Mouse (Mus musculus): ENCODE measurements around the gene Gfpt1. TPM values are rescaled to one million over a fixed set of nuclear protein-coding genes. Genes with fewer than 3 reads are reported as not detected.
"Not testable (repeated sequence)": the region's sequence is repeated elsewhere in the genome, so short reads cannot be mapped to it uniquely, and the experiment has no call there.

Gfpt1 gene
- polyA plus RNA-seq, 1 experiment, result 26.4 TPM

DNA sequence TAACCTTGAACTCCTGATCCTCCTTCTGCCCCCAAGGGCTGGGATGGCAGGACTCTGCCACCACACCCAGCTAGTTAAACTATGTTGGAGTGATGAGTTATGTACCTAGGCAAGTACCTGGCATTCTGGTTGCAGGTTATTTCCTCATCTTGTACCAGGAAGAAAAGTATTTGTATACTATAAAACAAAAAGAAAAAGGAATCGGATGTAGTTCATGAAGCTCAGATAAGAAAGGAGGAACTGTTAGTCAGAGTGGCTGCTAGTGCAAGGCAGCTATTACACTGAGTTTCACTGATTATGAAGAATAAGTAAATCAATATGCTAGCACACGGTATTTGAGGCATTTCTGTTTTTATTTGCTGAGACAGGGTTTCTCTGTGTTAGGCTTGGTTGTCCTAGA is 2.2 kb downstream of the Gfpt1 start:
- WGBS, result 89% methylated on average over 2 of the region's 2 CpGs
- no peak for DNase-seq
- H3K27me3 ChIP-seq (ENCODE audit: control insufficient read depth, insufficient read depth, low read length), result no peaks in the 10 kb centered on the region
- no peak overlapping the region for H3K4me3 ChIP-seq (replicated peaks; ENCODE audit: insufficient read depth, low read depth, low read length)
- H3K27ac ChIP-seq (ENCODE audit: insufficient read depth, low read length), result no peak overlapping the region
- TF ChIP-seq POLR2A (IDR thresholded peaks at IDR 0.05; ENCODE audit: borderline replicate concordance, insufficient read depth, low read length) (no peak), CTCF (IDR thresholded peaks at IDR 0.05; ENCODE audit: borderline replicate concordance, insufficient read depth, low read depth, low read length) (no peak)
- H3K4me1 ChIP-seq (ENCODE audit: control insufficient read depth, insufficient read depth, low read length), result peaks cover 6% of the 10 kb centered on the region

DNA sequence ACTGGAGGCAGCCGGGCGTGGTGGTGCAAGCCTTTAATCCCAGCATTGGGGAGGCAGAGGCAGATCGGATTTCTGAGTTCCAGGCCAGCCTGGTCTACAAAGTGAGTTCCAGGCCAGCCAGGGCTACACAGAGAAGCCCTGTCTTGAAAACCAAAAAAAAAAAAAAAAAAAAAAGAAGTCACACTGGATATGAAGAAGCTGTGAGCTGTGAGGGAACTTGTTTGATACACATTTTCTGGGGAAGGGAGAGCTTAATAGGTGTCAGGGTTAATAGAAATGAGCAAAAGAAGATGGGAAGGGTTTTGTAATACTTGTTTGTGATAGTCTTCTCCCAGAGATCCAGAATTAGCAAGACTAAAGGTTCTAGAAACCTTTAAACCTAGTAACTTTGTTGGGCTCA is 2.9 kb downstream of the Gfpt1 start:
- Histone ChIP-seq H3K27me3 (ENCODE audit: control insufficient read depth, insufficient read depth, low read length) (no peaks in the 10 kb centered on the region), H3K27ac (ENCODE audit: insufficient read depth, low read length) (no peak overlapping the region), H3K4me1 (ENCODE audit: control insufficient read depth, insufficient read depth, low read length) (peaks cover 6% of the 10 kb centered on the region), H3K4me3 (replicated peaks; ENCODE audit: insufficient read depth, low read depth, low read length) (no peak overlapping the region)
- TF ChIP-seq CTCF (IDR thresholded peaks at IDR 0.05; ENCODE audit: borderline replicate concordance, insufficient read depth, low read depth, low read length) (no peak), POLR2A (IDR thresholded peaks at IDR 0.05; ENCODE audit: borderline replicate concordance, insufficient read depth, low read length) (no peak)
- 80% methylated on average over 3 of the region's 3 CpGs for WGBS
- no peak for DNase-seq

DNA sequence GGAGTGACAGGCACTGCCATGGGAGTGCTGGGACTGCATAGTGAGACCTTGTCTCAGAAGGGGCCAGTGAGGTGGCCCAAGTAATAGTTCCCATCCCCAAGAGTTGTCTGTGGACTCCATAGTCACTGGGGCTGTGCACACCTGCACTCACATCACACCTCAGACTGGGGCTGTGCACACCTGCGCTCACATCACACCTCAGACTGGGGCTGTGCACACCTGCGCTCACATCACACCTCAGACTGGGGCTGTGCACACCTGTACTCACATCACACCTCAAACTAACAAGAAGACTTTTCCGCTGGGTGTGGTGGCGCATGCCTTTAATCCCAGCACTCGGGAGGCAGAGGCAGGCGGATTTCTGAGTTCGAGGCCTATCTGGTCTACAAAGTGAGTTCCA is 6.1 kb downstream of the Gfpt1 start:
- not testable (repeated sequence) for H3K27me3 ChIP-seq (ENCODE audit: control insufficient read depth, insufficient read depth, low read length); DNase-seq; H3K4me1 ChIP-seq (ENCODE audit: control insufficient read depth, insufficient read depth, low read length); H3K27ac ChIP-seq (ENCODE audit: insufficient read depth, low read length); H3K4me3 ChIP-seq (replicated peaks; ENCODE audit: insufficient read depth, low read depth, low read length)
- 99% methylated on average over 7 of the region's 7 CpGs for WGBS

DNA sequence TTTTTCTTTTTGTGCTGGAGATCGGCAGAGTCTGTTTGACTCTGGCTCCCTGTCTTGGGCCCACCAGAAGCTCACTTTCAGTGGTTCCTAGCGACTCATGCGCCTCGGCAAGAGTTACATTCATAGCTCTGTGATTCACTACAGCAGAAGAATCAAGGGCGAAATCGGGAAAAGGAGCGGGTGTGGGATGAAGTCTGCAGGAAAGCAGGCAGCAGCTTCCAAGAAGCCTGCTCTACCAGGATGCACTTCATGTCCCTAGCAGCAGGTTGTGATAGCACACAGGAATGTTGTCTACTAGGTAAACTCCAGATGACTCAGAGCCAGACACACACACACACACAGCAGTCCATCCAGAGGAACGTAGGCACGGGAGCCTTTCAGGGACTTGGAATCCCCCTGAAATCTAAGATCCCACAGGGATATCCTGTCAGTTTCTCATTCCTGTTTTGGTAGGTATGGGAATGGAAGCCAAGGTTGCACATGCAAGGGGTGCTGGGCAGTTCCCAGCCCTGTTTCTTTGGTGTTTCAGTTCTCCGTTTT is 9.3 kb downstream of the Gfpt1 start:
- Histone ChIP-seq H3K27ac (ENCODE audit: insufficient read depth, low read length) (no peak overlapping the region), H3K4me3 (replicated peaks; ENCODE audit: insufficient read depth, low read depth, low read length) (no peak overlapping the region), H3K4me1 (ENCODE audit: control insufficient read depth, insufficient read depth, low read length) (no peaks in the 10 kb centered on the region), H3K27me3 (ENCODE audit: control insufficient read depth, insufficient read depth, low read length) (no peaks in the 10 kb centered on the region)
- no peak for TF ChIP-seq POLR2A (IDR thresholded peaks at IDR 0.05; ENCODE audit: borderline replicate concordance, insufficient read depth, low read length)
- TF ChIP-seq CTCF (IDR thresholded peaks at IDR 0.05; ENCODE audit: borderline replicate concordance, insufficient read depth, low read depth, low read length), result no peak
- WGBS, result 89% methylated on average over 10 of the region's 10 CpGs
- DNase-seq, result no peak

DNA sequence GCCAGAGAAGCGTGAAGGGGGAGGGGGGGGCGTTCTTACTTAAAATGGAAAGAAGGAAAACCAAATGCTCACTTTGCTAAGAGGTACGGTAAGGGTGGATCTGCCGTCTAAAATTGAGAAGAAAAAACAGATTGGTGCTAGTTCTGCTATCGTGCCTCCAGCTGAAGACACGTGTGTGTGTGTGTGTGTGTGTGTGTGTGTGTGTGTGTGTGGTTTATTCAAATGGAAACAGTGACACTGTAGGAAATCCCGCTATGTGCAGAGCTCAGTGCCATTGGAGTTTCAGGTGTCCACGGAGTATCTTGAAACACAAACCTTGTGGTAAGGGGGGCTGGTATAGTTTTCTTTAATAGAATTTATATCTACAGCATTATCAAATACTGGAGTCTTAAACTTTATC is 11.5 kb downstream of the Gfpt1 start:
- WGBS, result 86% methylated on average over 8 of the region's 8 CpGs
- no peak for TF ChIP-seq POLR2A (IDR thresholded peaks at IDR 0.05; ENCODE audit: borderline replicate concordance, insufficient read depth, low read length)
- no peak for TF ChIP-seq CTCF (IDR thresholded peaks at IDR 0.05; ENCODE audit: borderline replicate concordance, insufficient read depth, low read depth, low read length)

DNA sequence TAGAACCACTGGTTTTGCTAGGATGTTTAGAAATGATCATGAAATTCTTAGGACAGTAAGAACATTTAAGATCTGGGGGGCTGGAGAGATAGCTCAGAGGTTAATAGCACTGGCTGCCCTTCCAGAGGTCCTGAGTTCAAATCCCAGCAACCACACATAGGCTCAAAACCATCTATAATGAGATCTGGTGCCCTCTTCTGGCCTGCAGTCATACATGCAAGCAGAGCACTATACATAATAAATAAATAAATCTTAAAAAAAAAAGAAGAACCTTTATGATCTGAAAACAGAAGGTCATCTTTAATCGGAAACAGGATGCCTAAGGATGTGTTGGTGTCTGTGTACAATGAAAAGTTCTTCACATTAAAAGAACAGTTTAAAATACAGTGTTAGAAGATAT is 17.1 kb downstream of the Gfpt1 start:
- DNase-seq, result no peak
- WGBS, result 95% methylated on average over 1 of the region's 1 CpGs
- no peak overlapping the region for H3K4me3 ChIP-seq (replicated peaks; ENCODE audit: insufficient read depth, low read depth, low read length)
- H3K27ac ChIP-seq (ENCODE audit: insufficient read depth, low read length), result no peak overlapping the region
- TF ChIP-seq POLR2A (IDR thresholded peaks at IDR 0.05; ENCODE audit: borderline replicate concordance, insufficient read depth, low read length) (no peak), CTCF (IDR thresholded peaks at IDR 0.05; ENCODE audit: borderline replicate concordance, insufficient read depth, low read depth, low read length) (no peak)
- no peaks in the 10 kb centered on the region for H3K27me3 ChIP-seq (ENCODE audit: control insufficient read depth, insufficient read depth, low read length)
- no peaks in the 10 kb centered on the region for H3K4me1 ChIP-seq (ENCODE audit: control insufficient read depth, insufficient read depth, low read length)

More for the DNA sequence above, 11.5 kb downstream of the Gfpt1 start:
- Histone ChIP-seq H3K4me1 (ENCODE audit: control insufficient read depth, insufficient read depth, low read length) (no peaks in the 10 kb centered on the region), H3K4me3 (replicated peaks; ENCODE audit: insufficient read depth, low read depth, low read length) (no peak overlapping the region), H3K27ac (ENCODE audit: insufficient read depth, low read length) (no peak overlapping the region), H3K27me3 (ENCODE audit: control insufficient read depth, insufficient read depth, low read length) (no peaks in the 10 kb centered on the region)
- DNase-seq, result no peak

DNA sequence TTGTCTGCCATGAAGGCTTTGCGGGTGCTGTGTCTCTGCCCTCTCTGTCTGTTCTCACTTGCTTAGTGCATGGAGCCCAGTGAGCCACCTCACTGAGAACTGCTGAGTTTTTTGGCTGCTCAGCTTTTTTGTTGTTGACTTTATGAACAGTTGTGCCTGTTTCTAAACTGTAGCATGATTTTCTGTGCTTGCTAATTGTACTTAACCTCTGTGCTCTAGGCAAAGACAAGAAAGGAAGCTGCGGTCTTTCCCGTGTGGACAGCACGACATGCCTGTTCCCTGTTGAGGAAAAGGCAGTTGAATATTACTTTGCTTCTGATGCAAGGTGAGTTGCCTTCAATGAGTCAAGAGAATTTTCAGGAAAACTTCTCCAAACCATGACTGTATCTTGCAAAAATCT is 20.9 kb downstream of the Gfpt1 start:
- TF ChIP-seq CTCF (IDR thresholded peaks at IDR 0.05; ENCODE audit: borderline replicate concordance, insufficient read depth, low read depth, low read length), result no peak
- no peak for TF ChIP-seq POLR2A (IDR thresholded peaks at IDR 0.05; ENCODE audit: borderline replicate concordance, insufficient read depth, low read length)
- WGBS, result 97% methylated on average over 4 of the region's 4 CpGs
- Histone ChIP-seq H3K4me1 (ENCODE audit: control insufficient read depth, insufficient read depth, low read length) (no peaks in the 10 kb centered on the region), H3K4me3 (replicated peaks; ENCODE audit: insufficient read depth, low read depth, low read length) (no peak overlapping the region), H3K27ac (ENCODE audit: insufficient read depth, low read length) (no peak overlapping the region), H3K27me3 (ENCODE audit: control insufficient read depth, insufficient read depth, low read length) (no peaks in the 10 kb centered on the region)
- DNase-seq, result no peak

DNA sequence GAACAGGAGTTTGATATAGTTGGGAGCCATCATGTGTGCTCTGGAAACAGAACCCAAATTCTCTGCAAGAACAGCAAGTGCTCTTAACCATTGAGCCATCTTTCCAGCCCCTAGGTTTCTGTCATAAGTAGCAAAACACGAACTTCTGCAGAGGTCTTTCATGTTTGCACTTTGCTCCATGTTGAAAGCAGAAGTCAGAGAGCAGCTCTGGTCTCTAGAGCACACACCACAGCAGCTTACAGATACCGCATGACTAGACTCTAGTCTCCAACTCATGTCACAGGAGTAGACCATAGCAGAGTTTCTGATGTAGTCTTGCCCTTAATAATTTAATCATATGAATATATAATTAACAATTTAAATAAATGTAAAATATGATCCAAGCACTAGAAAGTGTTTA is 25.6 kb downstream of the Gfpt1 start:
- Histone ChIP-seq H3K4me1 (ENCODE audit: control insufficient read depth, insufficient read depth, low read length) (no peaks in the 10 kb centered on the region), H3K27me3 (ENCODE audit: control insufficient read depth, insufficient read depth, low read length) (no peaks in the 10 kb centered on the region), H3K4me3 (replicated peaks; ENCODE audit: insufficient read depth, low read depth, low read length) (no peak overlapping the region), H3K27ac (ENCODE audit: insufficient read depth, low read length) (no peak overlapping the region)
- DNase-seq, result no peak
- no peak for TF ChIP-seq CTCF (IDR thresholded peaks at IDR 0.05; ENCODE audit: borderline replicate concordance, insufficient read depth, low read depth, low read length)
- TF ChIP-seq POLR2A (IDR thresholded peaks at IDR 0.05; ENCODE audit: borderline replicate concordance, insufficient read depth, low read length), result no peak
- 82% methylated on average over 2 of the region's 2 CpGs for WGBS

All from cerebellum, adult 2 months (tissue).